Mouse (Mus musculus): ENCODE results near the gene Cryzl1.

GRCm38 (mm10) chr16:91704603-91705340 lies 24.0 kb downstream of the Cryzl1 start:
- TF ChIP-seq CTCF (IDR thresholded peaks at IDR 0.05; ENCODE audit: control insufficient read depth, insufficient read depth, insufficient replicate concordance, low read depth, low read length) (no peak), POLR2A (IDR thresholded peaks at IDR 0.05; ENCODE audit: control insufficient read depth, low read depth, low read length) (no peak)

All from testis, adult 2 months (tissue).